Mouse (Mus musculus): ENCODE results near the gene Plk5. TPM values are rescaled to one million over a fixed set of nuclear protein-coding genes. Genes with fewer than 3 reads are reported as not detected.

Plk5 gene
- polyA plus RNA-seq, 1 experiment from 2014 or later: 0.20 TPM

DNA sequence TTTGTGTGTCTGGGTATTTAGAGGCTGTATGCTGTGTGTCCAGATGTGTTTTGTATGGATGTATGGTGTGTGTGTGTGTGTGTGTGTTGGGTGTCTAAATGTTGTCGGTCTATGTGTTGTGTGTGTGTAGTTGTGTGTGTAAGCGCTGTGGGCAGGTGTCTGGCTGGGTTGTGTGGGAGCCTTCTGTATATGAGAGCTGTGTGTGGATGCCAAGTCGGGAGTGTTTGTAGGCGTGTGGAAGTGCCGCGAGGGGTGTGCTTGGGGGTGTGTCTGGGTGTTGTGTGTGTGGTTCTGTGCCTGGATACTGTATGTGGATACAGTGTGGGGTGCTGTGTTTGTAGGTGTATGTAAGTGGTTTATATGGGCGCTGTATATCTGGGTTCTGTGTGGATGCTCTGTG lies 1.1 kb downstream of the Plk5 start:
- H3K36me3 ChIP-seq (ENCODE audit: control insufficient read depth, insufficient read depth): no peaks in the 10 kb centered on the region
- no peak for TF ChIP-seq CTCF (IDR thresholded peaks at IDR 0.05; ENCODE audit: low read depth)
- no peak overlapping the region for H3K9ac ChIP-seq (ENCODE audit: low read depth, low read length)
- H3K9me3 ChIP-seq (ENCODE audit: control insufficient read depth): no peaks in the 10 kb centered on the region
- ATAC-seq: 0 out of 2 replicates have a peak, but pooled peaks have one; percentile 3
- H3K4me1 ChIP-seq (replicated peaks; ENCODE audit: control insufficient read depth, insufficient read depth, low read length): 0 out of 2 replicates have a peak, but pooled peaks cover 3% of the 10 kb centered on the region
- no peak overlapping the region for H3K27ac ChIP-seq (ENCODE audit: low read depth, low read length)
- H3K27me3 ChIP-seq (replicated peaks; ENCODE audit: control insufficient read depth, insufficient read depth, low read length): peaks cover 53% of the 10 kb centered on the region
- H3K4me3 ChIP-seq (ENCODE audit: low read depth, low read length): peak overlapping the region; percentile 25
- 30% methylated on average over 7 of the region's 7 CpGs for WGBS
- H3K4me2 ChIP-seq (replicated peaks; ENCODE audit: low read depth): peak overlapping the region; percentile 61

DNA sequence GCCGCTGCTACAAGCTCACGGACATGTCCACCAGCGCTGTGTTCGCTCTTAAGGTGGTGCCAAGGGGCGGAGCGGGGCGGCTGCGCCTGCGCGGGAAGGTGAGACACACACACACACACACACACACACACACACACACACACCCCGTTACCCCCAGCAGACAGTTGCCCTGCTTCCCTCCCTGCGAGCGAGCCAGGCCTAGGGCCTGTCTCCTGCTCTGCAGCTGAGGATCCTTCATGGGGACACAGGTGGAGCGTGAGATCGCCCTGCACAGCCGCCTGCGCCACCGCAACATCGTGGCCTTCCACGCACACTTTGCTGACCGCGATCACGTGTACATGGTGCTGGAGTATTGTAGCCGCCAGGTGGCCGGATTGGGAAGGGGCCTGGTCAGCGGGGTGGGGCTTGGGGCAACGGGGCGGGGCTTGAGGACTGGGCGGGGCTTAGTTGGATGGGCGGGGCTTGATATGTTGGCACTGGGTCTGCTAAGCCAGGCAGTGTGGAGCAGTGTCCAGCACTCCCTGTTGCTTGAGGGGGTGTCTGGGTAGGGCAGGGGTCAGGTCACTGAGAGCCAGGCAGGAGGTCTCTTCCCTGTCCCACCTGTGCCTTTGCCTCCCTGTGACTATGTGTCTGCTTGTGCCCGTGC lies 1.9 kb downstream of the Plk5 start:
- no peak overlapping the region for H3K9ac ChIP-seq (ENCODE audit: low read depth, low read length)
- H3K9me3 ChIP-seq (ENCODE audit: control insufficient read depth): no peaks in the 10 kb centered on the region
- no peaks in the 10 kb centered on the region for H3K36me3 ChIP-seq (ENCODE audit: control insufficient read depth, insufficient read depth)
- H3K4me2 ChIP-seq (replicated peaks; ENCODE audit: low read depth): peak overlapping the region; percentile 61
- ATAC-seq: peak; percentile 31
- TF ChIP-seq CTCF (IDR thresholded peaks at IDR 0.05; ENCODE audit: low read depth): peak; percentile 48
- peak overlapping the region; percentile 25 for H3K4me3 ChIP-seq (ENCODE audit: low read depth, low read length)
- WGBS: 6% methylated on average over 30 of the region's 31 CpGs
- 0 out of 2 replicates have a peak, but pooled peaks cover 3% of the 10 kb centered on the region for H3K4me1 ChIP-seq (replicated peaks; ENCODE audit: control insufficient read depth, insufficient read depth, low read length)
- peaks cover 53% of the 10 kb centered on the region for H3K27me3 ChIP-seq (replicated peaks; ENCODE audit: control insufficient read depth, insufficient read depth, low read length)
- H3K27ac ChIP-seq (ENCODE audit: low read depth, low read length): no peak overlapping the region

DNA sequence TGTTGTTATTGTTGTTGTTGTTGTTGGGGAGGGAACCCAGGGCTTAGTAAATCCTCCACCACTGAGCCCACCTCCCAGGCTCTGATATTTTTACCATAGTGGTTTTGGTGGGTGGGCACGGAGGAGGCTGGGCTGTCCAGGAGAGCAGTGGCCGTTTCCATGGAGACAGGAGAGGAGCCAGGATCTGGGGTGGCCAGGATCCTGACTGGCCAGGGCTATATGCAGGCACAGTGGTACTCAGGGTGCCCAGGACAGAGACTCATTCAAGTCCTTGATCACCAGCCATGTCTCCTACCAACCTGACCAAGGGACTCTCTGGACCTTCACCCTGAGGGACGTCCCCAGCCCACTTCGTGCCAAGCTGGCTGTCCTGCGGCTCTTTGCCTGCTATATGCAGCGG lies 7.5 kb downstream of the Plk5 start:
- Histone ChIP-seq H3K27me3 (replicated peaks; ENCODE audit: control insufficient read depth, insufficient read depth, low read length) (peaks cover 12% of the 10 kb centered on the region), H3K27ac (ENCODE audit: low read depth, low read length) (no peak overlapping the region), H3K4me3 (ENCODE audit: low read depth, low read length) (no peak overlapping the region), H3K36me3 (ENCODE audit: control insufficient read depth, insufficient read depth) (no peaks in the 10 kb centered on the region), H3K9ac (ENCODE audit: low read depth, low read length) (no peak overlapping the region), H3K4me2 (replicated peaks; ENCODE audit: low read depth) (no peak overlapping the region), H3K9me3 (ENCODE audit: control insufficient read depth) (no peaks in the 10 kb centered on the region), H3K4me1 (replicated peaks; ENCODE audit: control insufficient read depth, insufficient read depth, low read length) (no peaks in the 10 kb centered on the region)
- no peak for TF ChIP-seq CTCF (IDR thresholded peaks at IDR 0.05; ENCODE audit: low read depth)
- WGBS: 43% methylated on average over 6 of the region's 6 CpGs
- ATAC-seq: no peak

DNA sequence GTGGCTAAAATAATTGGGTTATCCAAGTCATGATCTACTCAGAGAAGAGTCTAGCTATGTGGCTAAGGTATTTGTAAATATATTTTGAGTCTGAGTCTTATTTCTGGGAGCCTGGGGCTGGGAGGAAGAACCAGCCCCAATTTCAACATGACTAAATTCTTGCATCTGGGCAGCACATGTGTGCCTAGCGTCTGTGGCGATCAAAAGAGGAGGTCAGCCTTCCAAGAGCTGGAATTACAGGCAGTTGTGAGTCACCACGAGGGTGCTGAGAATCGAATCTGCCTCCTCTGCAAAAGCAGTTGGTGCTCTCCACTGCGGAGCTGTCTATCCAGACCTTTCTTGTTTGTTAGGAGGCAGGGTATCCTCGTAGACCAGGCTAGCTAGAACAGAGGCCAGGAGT lies 9.5 kb downstream of the Plk5 start:
- ATAC-seq: no peak
- Histone ChIP-seq H3K4me1 (replicated peaks; ENCODE audit: control insufficient read depth, insufficient read depth, low read length) (no peaks in the 10 kb centered on the region), H3K27me3 (replicated peaks; ENCODE audit: control insufficient read depth, insufficient read depth, low read length) (peaks cover 5% of the 10 kb centered on the region; the same call in 1 of the 2 replicates), H3K9me3 (ENCODE audit: control insufficient read depth) (no peaks in the 10 kb centered on the region), H3K36me3 (ENCODE audit: control insufficient read depth, insufficient read depth) (no peaks in the 10 kb centered on the region), H3K4me3 (ENCODE audit: low read depth, low read length) (no peak overlapping the region), H3K4me2 (replicated peaks; ENCODE audit: low read depth) (no peak overlapping the region), H3K9ac (ENCODE audit: low read depth, low read length) (no peak overlapping the region), H3K27ac (ENCODE audit: low read depth, low read length) (no peak overlapping the region)
- 71% methylated on average over 6 of the region's 6 CpGs for WGBS
- TF ChIP-seq CTCF (IDR thresholded peaks at IDR 0.05; ENCODE audit: low read depth): no peak

DNA sequence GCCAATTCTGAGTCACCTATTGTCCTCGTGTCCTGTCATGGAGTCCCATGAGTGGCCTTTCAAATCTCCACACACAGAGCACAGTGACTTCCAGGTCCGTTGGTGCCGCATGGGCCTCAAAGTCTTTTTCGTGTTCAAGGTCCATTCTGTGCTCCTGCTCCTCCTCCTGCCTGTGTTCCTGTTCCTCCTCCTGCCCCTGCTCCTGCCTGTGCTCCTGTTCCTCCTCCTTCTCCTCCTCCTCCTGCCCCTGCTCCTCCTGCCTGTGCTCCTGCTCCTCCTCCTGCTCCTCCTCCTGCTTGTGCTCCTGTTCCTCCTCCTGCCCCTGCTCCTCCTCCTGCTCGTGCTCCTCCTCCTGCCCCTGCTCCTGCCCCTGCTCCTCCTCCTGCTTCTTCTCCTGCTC lies 11.7 kb downstream of the Plk5 start:
- no peaks in the 10 kb centered on the region for H3K9me3 ChIP-seq (ENCODE audit: control insufficient read depth)
- no peaks in the 10 kb centered on the region for H3K4me1 ChIP-seq (replicated peaks; ENCODE audit: control insufficient read depth, insufficient read depth, low read length)
- H3K36me3 ChIP-seq (ENCODE audit: control insufficient read depth, insufficient read depth): no peaks in the 10 kb centered on the region
- no peak overlapping the region for H3K4me2 ChIP-seq (replicated peaks; ENCODE audit: low read depth)
- ATAC-seq: 0 out of 2 replicates have a peak, but pooled peaks have one; percentile 12
- H3K27me3 ChIP-seq (replicated peaks; ENCODE audit: control insufficient read depth, insufficient read depth, low read length): peaks cover 5% of the 10 kb centered on the region; the same call in 1 of the 2 replicates
- TF ChIP-seq CTCF (IDR thresholded peaks at IDR 0.05; ENCODE audit: low read depth): no peak
- H3K27ac ChIP-seq (ENCODE audit: low read depth, low read length): no peak overlapping the region
- H3K4me3 ChIP-seq (ENCODE audit: low read depth, low read length): no peak overlapping the region
- WGBS: 37% methylated on average over 5 of the region's 5 CpGs
- no peak overlapping the region for H3K9ac ChIP-seq (ENCODE audit: low read depth, low read length)

DNA sequence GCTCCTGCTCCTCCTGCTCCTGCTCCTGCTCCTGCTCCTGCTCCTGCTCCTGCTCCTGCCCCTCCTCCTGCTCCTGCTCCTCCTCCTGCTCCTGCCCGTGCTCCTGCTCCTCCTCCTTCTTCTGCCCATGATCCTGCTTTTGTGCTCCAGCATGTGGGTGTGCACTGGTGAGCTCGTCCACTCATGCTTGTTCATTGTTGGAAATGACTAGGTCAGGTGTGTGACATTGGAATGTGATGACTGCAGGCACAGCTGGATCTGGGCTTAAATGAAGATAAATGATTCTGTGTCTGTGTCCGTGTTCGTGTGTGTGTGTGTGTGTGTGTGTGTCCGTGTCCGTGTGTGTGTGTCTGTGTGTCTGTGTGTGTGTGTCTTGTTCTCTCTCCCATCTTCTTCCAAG lies 12.1 kb downstream of the Plk5 start:
- H3K27ac ChIP-seq (ENCODE audit: low read depth, low read length): no peak overlapping the region
- H3K9me3 ChIP-seq (ENCODE audit: control insufficient read depth): no peaks in the 10 kb centered on the region
- H3K27me3 ChIP-seq (replicated peaks; ENCODE audit: control insufficient read depth, insufficient read depth, low read length): peaks cover 5% of the 10 kb centered on the region; the same call in 1 of the 2 replicates
- TF ChIP-seq CTCF (IDR thresholded peaks at IDR 0.05; ENCODE audit: low read depth): no peak
- H3K4me2 ChIP-seq (replicated peaks; ENCODE audit: low read depth): no peak overlapping the region
- no peaks in the 10 kb centered on the region for H3K36me3 ChIP-seq (ENCODE audit: control insufficient read depth, insufficient read depth)
- H3K9ac ChIP-seq (ENCODE audit: low read depth, low read length): no peak overlapping the region
- no peaks in the 10 kb centered on the region for H3K4me1 ChIP-seq (replicated peaks; ENCODE audit: control insufficient read depth, insufficient read depth, low read length)
- no peak for ATAC-seq
- 88% methylated on average over 6 of the region's 6 CpGs for WGBS
- H3K4me3 ChIP-seq (ENCODE audit: low read depth, low read length): no peak overlapping the region
